Mouse (Mus musculus) kidney, adult 2 months (tissue): ENCODE data around the gene Prkce. TPM values are rescaled to one million over a fixed set of nuclear protein-coding genes. Genes with fewer than 3 reads are reported as not detected.

Source experiments
- DNase-seq: peaks from one replicate; pipeline ENCODE4 v3.0.0; 2021
- H3K27ac ChIP-seq: fragments of 200-500 bp; 2 replicates; pipeline ENCODE4 v1.5.1; 2012; ENCODE audit warnings: low read depth, low read length, control low read depth, inconsistent platforms; ENCODE audit not compliant: insufficient read depth
- H3K27me3 ChIP-seq: fragments of 200-500 bp; replicated peaks from 2 replicates; pipeline ENCODE4 v1.6.1; 2012; ENCODE audit warnings: mild to moderate bottlenecking, moderate library complexity, low read length, inconsistent platforms; ENCODE audit not compliant: control insufficient read depth, insufficient read depth
- H3K36me3 ChIP-seq: fragments of 200-500 bp; 2 replicates; pipeline ENCODE4 v1.6.1; 2012; ENCODE audit warnings: mild to moderate bottlenecking, moderate library complexity, low read length, inconsistent platforms; ENCODE audit not compliant: control insufficient read depth, insufficient read depth
- H3K4me1 ChIP-seq: fragments of 200-500 bp; 2 replicates; pipeline ENCODE4 v1.6.1; 2011; ENCODE audit warnings: low read length; ENCODE audit not compliant: control insufficient read depth, insufficient read depth
- H3K4me3 ChIP-seq: fragments of 200-500 bp; 2 replicates; pipeline ENCODE4 v1.5.1; 2011; ENCODE audit warnings: mild to moderate bottlenecking, low read depth, low read length, control low read depth; ENCODE audit not compliant: insufficient read depth
- CTCF ChIP-seq: fragments of 200-500 bp; conservative IDR thresholded peaks from 2 replicates; pipeline ENCODE4 v1.5.1; 2011; ENCODE audit warnings: low read depth, mild to moderate bottlenecking, control low read depth, low read length, moderate library complexity, mixed read lengths; ENCODE audit not compliant: insufficient read depth, insufficient read length
- POLR2A ChIP-seq: fragments of 200-500 bp; IDR thresholded peaks from one replicate; pipeline ENCODE4 v1.6.1; 2011; ENCODE audit warnings: low read depth, low read length, control low read depth
- WGBS: fragments of 180-500 bp; shearing (Covaris S2); methylation state at CpG from one replicate; pipeline ENCODE4 v1.1.7; 2018; 5-methylcytosine and 5-hydroxymethylcytosine counted together
- polyA plus RNA-seq: library from polyadenylated mRNA; depleted of rRNA; stranded (reverse); fragments of >200 nt; gene quantifications from 2 replicates; pipeline ENCODE4 v1.2.3, GENCODE M21; 2012

Gene Prkce
- polyA plus RNA-seq, 1 experiment, result 6.1 TPM

DNA sequence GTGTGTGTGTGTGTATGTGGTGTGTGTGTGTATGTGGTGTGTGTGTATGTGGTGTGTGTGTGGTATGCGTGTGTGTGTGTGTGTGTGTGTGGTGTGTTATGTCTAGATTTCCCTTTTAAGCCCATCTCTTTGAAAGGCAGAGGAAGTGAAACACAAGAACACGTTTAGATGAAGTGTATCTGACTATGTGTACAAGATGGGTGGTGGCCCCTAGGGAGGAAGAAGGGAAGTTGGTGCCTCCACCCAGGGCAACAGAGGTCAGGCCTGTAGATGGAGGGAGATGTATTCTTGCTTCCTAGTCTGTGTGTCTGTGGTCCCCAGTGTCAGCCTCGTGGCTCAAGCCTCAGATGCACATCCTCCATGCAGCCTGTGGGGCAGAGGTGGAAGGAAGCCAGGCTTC lies 169.5 kb downstream of the Prkce start:
- no peaks in the 10 kb centered on the region for H3K27me3 ChIP-seq
- TF ChIP-seq POLR2A, result no peak
- no peak for TF ChIP-seq CTCF
- peaks cover 9% of the 10 kb centered on the region; the same call in 1 of the 2 replicates for H3K4me1 ChIP-seq
- H3K4me3 ChIP-seq, result no peak overlapping the region
- H3K27ac ChIP-seq, result peak overlapping the region; percentile 49
- H3K36me3 ChIP-seq, result no peaks in the 10 kb centered on the region
- 59% methylated on average over 3 of the region's 3 CpGs for WGBS
- peak; percentile 78 for DNase-seq

DNA sequence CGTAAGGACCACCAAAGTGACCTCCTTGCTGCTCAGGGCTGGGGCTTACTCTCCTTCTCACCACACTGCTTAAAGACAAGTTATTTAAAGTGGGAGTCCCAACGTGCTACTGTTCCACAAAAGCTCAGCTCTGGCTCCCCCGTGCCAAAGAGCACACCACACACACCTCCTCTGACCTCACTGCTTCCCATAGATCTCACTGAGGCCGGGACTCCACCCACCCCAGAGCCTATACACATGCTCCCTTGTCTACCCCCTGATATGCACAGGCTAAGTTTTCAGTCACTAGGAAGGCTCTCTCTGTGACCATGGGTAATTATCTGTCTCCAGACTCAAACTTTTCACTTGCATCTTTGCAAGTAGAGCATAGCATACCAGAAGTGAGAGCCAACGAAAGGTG lies 170.7 kb downstream of the Prkce start:
- peaks cover 9% of the 10 kb centered on the region; the same call in 1 of the 2 replicates for H3K4me1 ChIP-seq

DNA sequence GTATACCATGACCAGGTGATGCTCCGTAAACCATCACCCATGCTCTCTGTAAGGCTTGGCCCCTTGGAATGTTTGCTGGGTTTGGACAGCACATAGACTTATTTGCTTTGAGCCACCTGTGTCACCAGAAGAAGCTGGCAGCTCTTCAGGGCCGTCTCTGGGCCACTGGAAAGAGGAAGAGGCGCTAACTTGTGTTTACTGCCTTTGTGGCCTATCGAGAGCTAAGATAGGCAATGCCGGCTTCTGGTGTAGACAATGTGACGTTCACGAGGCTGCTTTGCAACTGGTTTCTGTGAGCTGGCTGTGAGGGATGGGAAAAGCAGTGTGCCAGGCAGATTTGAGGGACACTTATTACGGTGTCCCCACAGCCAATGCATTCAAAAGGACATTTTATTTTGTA lies 176.4 kb downstream of the Prkce start:
- H3K4me3 ChIP-seq, result no peak overlapping the region

More for the DNA sequence above, 170.7 kb downstream of the Prkce start:
- Histone ChIP-seq H3K36me3 (no peaks in the 10 kb centered on the region), H3K4me3 (no peak overlapping the region), H3K27ac (no peak overlapping the region), H3K27me3 (no peaks in the 10 kb centered on the region)
- WGBS, result 76% methylated on average over 5 of the region's 5 CpGs
- TF ChIP-seq POLR2A, result no peak
- no peak for TF ChIP-seq CTCF
- DNase-seq, result no peak

GRCm38 (mm10) chr17:86345234-86346005 lies 177.8 kb downstream of the Prkce start:
- no peaks in the 10 kb centered on the region for H3K27me3 ChIP-seq
- H3K4me1 ChIP-seq, result no peaks in the 10 kb centered on the region
- H3K27ac ChIP-seq, result no peak overlapping the region
- H3K4me3 ChIP-seq, result no peak overlapping the region
- no peak for TF ChIP-seq CTCF
- TF ChIP-seq POLR2A, result no peak
- no peak for DNase-seq
- WGBS, result 87% methylated on average over 22 of the region's 22 CpGs
- H3K36me3 ChIP-seq, result no peaks in the 10 kb centered on the region

More for the DNA sequence above, 176.4 kb downstream of the Prkce start:
- Histone ChIP-seq H3K27ac (no peak overlapping the region), H3K27me3 (no peaks in the 10 kb centered on the region), H3K36me3 (no peaks in the 10 kb centered on the region), H3K4me1 (no peaks in the 10 kb centered on the region)
- no peak for DNase-seq
- WGBS, result 74% methylated on average over 8 of the region's 8 CpGs
- TF ChIP-seq CTCF (no peak), POLR2A (no peak)

DNA sequence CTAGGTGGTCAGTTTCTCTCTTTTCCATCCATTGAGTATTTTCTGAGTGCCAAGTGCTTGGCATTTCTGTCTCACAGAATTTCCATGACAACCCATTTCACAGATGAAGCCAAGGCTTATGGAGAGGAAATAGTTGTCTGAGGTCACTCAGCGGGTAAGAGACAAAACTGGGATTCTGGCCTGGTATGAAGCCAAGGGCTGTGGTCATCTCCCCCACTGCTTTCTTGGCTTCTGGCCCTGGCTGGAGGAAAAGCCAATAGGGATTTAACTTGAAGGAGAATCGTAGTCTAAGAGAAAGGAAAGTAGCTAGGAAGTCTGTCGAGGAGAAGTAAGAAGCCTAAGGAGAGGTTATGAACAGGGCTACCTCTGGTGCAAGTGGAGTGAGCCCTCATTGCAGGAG lies 182.7 kb downstream of the Prkce start:
- Histone ChIP-seq H3K27me3 (no peaks in the 10 kb centered on the region), H3K27ac (peak overlapping the region; percentile 35; the same call in 1 of the 2 replicates), H3K4me1 (peaks cover 8% of the 10 kb centered on the region; the same call in 1 of the 2 replicates), H3K36me3 (no peaks in the 10 kb centered on the region), H3K4me3 (no peak overlapping the region)
- peak; percentile 80 for DNase-seq
- TF ChIP-seq POLR2A (no peak), CTCF (no peak)
- 46% methylated on average over 3 of the region's 3 CpGs for WGBS

DNA sequence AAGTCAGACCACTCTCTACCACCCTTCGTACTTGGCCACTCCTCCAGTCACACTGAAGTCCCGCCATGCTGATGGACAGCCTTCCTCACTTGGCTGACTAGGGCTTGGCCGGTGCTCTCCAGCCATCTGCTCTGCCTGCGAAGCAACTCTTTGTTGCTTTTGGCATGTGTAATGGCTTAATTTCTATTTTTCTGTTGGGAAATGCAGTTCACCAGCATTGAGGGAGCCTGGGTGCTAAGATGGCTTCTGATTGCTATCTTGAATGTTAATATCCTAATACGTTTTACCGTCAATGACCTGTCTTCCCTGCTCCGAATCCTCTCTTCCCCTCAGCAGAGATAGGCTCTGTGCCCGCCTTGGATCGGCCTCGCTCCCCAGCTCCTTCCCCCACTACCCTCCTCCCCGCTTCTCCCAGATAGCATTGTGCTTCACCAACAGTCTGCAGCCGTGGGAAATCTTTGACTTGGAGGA lies 183.2 kb downstream of the Prkce start:
- TF ChIP-seq POLR2A (no peak), CTCF (no peak)
- Histone ChIP-seq H3K27me3 (no peaks in the 10 kb centered on the region), H3K36me3 (no peaks in the 10 kb centered on the region), H3K4me1 (peaks cover 8% of the 10 kb centered on the region; the same call in 1 of the 2 replicates), H3K27ac (0 out of 2 replicates have a peak overlapping the region, but pooled peaks have one; percentile 35), H3K4me3 (no peak overlapping the region)
- 63% methylated on average over 12 of the region's 12 CpGs for WGBS
- no peak for DNase-seq

GRCm38 (mm10) chr17:86351282-86351681 lies 183.7 kb downstream of the Prkce start:
- Histone ChIP-seq H3K4me3 (no peak overlapping the region), H3K27me3 (no peaks in the 10 kb centered on the region), H3K36me3 (no peaks in the 10 kb centered on the region), H3K4me1 (peaks cover 8% of the 10 kb centered on the region; the same call in 1 of the 2 replicates), H3K27ac (no peak overlapping the region)
- no peak for DNase-seq
- TF ChIP-seq POLR2A (no peak), CTCF (no peak)
- WGBS, result 74% methylated on average over 4 of the region's 4 CpGs
